Mouse (Mus musculus): ENCODE data around the gene Zbtb8a. TPM values are rescaled to one million over a fixed set of nuclear protein-coding genes. Genes with fewer than 3 reads are reported as not detected.
"Not testable (repeated sequence)": the region's sequence is repeated elsewhere in the genome, so short reads cannot be mapped to it uniquely, and the experiment has no call there.

Zbtb8a gene
- polyA plus RNA-seq, 1 experiment from 2014 or later, result 14.6 TPM

DNA sequence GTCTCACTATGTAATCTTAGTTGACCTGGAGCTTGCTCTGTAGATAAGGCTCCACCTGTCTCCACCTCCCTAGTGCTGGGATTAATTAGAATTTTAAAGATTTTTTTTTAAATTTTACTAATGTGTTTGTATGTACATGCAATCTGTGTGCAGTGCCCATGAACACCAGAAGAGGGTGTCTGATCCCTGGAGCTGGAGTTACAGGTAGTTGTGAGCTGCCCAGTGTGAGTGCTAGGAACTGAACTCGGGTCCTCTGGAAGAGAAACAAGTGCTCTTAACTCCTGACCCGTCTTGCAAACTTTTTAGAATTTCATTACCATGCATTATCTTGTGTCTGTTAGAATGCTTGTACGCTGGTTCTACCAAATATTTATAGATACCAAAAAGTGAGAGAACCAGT is 6.5 kb downstream of the Zbtb8a start:
- Histone ChIP-seq H3K27ac (no peak overlapping the region), H3K27me3 (ENCODE audit: control insufficient read depth, insufficient read depth, low read length) (no peaks in the 10 kb centered on the region), H3K4me1 (replicated peaks; ENCODE audit: control insufficient read depth, insufficient read depth, low read length) (peaks cover 2% of the 10 kb centered on the region; the same call in 1 of the 2 replicates), H3K36me3 (replicated peaks; ENCODE audit: control insufficient read depth, insufficient read depth) (peaks cover 16% of the 10 kb centered on the region), H3K9ac (no peak overlapping the region), H3K9me3 (ENCODE audit: control insufficient read depth, low read length) (no peaks in the 10 kb centered on the region), H3K4me2 (replicated peaks) (no peak overlapping the region), H3K4me3 (replicated peaks; ENCODE audit: low read length) (no peak overlapping the region)
- WGBS, result 95% methylated on average over 3 of the region's 3 CpGs
- ATAC-seq (ENCODE audit: low FRiP score) (no peak), DNase-seq (ENCODE audit: low spot score) (no peak)

DNA sequence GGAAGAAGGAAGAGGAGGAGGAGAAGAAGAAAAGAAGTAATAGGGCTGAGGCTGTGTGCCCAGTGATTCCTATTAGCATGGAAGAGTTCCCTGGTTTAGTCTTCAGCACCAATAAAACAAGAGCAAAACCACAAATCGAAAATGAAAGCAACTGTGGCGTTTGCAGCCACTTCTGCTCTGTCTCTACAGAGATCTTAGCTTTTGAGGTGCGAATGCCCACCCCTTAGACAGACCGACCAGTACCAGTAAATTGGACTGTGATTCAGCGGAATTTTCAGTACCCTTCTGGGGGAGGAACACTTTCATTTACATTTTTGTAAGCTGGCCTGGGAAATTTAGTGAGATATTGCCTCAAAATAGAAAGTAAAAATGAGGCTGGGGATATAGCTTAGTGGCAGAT is 12.7 kb downstream of the Zbtb8a start:
- Histone ChIP-seq H3K4me2 (replicated peaks) (no peak overlapping the region), H3K9ac (no peak overlapping the region), H3K4me3 (replicated peaks; ENCODE audit: low read length) (no peak overlapping the region), H3K27me3 (ENCODE audit: control insufficient read depth, insufficient read depth, low read length) (no peaks in the 10 kb centered on the region), H3K27ac (no peak overlapping the region), H3K36me3 (replicated peaks; ENCODE audit: control insufficient read depth, insufficient read depth) (peaks cover 20% of the 10 kb centered on the region), H3K9me3 (ENCODE audit: control insufficient read depth, low read length) (no peaks in the 10 kb centered on the region), H3K4me1 (replicated peaks; ENCODE audit: control insufficient read depth, insufficient read depth, low read length) (no peaks in the 10 kb centered on the region)
- ATAC-seq (ENCODE audit: low FRiP score), result no peak
- 94% methylated on average over 5 of the region's 5 CpGs for WGBS
- no peak for DNase-seq (ENCODE audit: low spot score)

DNA sequence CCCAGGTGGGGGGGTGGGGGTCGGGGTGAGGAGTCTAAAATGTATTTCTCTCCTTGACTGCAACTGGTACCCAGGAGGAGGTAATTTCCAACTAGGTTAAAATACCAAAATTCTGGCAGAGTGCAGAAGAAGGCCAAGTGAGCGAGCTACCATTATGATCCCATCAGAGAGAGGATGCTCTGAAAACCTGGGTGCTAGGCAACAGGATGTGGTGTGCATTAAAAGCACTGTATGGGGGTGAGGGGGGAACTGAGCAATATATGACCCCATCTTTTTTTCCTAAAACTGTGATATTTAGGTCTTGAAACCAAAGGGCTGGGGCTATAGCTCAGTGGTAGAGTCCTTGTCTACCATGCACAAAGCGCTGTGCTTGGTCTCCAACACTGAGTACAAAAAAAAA is 13.5 kb downstream of the Zbtb8a start:
- Histone ChIP-seq H3K36me3 (replicated peaks; ENCODE audit: control insufficient read depth, insufficient read depth) (peaks cover 28% of the 10 kb centered on the region), H3K9ac (no peak overlapping the region), H3K27me3 (ENCODE audit: control insufficient read depth, insufficient read depth, low read length) (no peaks in the 10 kb centered on the region), H3K4me1 (replicated peaks; ENCODE audit: control insufficient read depth, insufficient read depth, low read length) (no peaks in the 10 kb centered on the region), H3K4me3 (replicated peaks; ENCODE audit: low read length) (no peak overlapping the region), H3K4me2 (replicated peaks) (no peak overlapping the region), H3K9me3 (ENCODE audit: control insufficient read depth, low read length) (no peaks in the 10 kb centered on the region), H3K27ac (no peak overlapping the region)
- WGBS, result 86% methylated on average over 3 of the region's 3 CpGs
- no peak for ATAC-seq (ENCODE audit: low FRiP score)
- DNase-seq (ENCODE audit: low spot score), result no peak

DNA sequence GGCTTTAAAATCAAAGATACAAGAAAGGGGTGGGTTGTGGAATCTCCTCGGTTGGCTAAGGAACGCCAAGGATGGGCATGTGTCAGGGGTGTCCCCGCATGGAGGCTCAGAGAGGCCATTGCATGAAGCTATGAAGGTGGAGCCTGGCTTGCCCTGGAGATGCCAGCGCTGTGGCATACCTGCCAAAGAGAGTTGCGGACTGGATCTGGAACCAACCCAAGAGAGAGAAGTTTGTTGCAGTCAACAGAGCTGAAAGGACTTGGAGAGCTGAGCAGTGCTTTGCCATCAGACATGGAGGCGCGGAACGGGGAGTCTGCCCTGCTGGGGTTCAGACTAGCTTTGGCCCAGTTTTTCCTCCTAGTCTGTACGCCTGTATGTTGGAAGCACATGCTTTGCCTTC is 14.5 kb downstream of the Zbtb8a start:
- Histone ChIP-seq H3K4me1 (replicated peaks; ENCODE audit: control insufficient read depth, insufficient read depth, low read length) (no peaks in the 10 kb centered on the region), H3K9ac (no peak overlapping the region), H3K36me3 (replicated peaks; ENCODE audit: control insufficient read depth, insufficient read depth) (peaks cover 29% of the 10 kb centered on the region), H3K4me3 (replicated peaks; ENCODE audit: low read length) (no peak overlapping the region), H3K27me3 (ENCODE audit: control insufficient read depth, insufficient read depth, low read length) (no peaks in the 10 kb centered on the region), H3K27ac (no peak overlapping the region), H3K9me3 (ENCODE audit: control insufficient read depth, low read length) (no peaks in the 10 kb centered on the region), H3K4me2 (replicated peaks) (no peak overlapping the region)
- DNase-seq (ENCODE audit: low spot score), result no peak
- 91% methylated on average over 9 of the region's 9 CpGs for WGBS
- ATAC-seq (ENCODE audit: low FRiP score), result no peak

DNA sequence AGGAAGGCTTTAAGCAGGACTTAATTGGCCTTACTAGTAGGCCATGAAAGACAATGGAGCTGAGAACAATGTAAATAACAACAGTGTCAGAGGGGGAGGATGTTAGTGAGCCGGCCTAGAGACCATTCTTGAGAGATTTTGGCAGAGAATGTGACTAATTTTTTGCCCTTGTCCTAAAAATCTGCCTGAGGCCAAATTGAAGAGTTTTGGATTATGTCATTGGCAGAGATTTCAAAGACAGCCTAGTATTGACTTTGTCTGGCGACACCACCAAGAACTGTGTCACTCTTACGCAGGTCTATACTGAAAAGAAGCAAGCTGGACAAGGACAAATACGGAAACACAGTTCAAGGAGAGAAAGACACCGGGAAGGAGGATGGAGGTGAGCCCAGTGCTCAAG is 15.1 kb downstream of the Zbtb8a start:
- Histone ChIP-seq H3K27me3 (ENCODE audit: control insufficient read depth, insufficient read depth, low read length) (no peaks in the 10 kb centered on the region), H3K4me3 (replicated peaks; ENCODE audit: low read length) (no peak overlapping the region), H3K9ac (no peak overlapping the region), H3K9me3 (ENCODE audit: control insufficient read depth, low read length) (no peaks in the 10 kb centered on the region), H3K4me2 (replicated peaks) (no peak overlapping the region), H3K36me3 (replicated peaks; ENCODE audit: control insufficient read depth, insufficient read depth) (peaks cover 32% of the 10 kb centered on the region), H3K27ac (no peak overlapping the region), H3K4me1 (replicated peaks; ENCODE audit: control insufficient read depth, insufficient read depth, low read length) (no peaks in the 10 kb centered on the region)
- no peak for DNase-seq (ENCODE audit: low spot score)
- WGBS, result 83% methylated on average over 5 of the region's 5 CpGs
- ATAC-seq (ENCODE audit: low FRiP score), result no peak

DNA sequence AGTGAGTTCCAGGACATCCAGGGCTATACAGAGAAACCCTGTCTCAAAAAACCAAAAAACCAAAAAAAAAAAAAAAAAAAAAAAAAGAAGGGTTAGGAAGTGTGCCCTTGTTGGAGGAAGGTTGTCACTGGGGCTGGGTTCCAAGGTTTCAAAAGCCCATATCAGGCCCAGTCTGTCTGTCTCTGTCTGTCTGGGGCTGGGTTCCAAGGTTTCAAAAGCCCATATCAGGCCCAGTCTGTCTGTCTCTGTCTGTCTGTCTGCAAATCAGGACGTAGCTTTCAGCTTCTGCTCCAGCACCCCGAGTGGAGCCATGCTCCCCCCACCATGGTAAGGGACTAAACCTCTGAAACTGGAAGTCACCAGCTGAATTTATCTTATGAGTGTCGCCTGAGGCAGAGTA is 15.7 kb downstream of the Zbtb8a start:
- H3K36me3 ChIP-seq (replicated peaks; ENCODE audit: control insufficient read depth, insufficient read depth), result peaks cover 37% of the 10 kb centered on the region
- H3K9ac ChIP-seq; DNase-seq (ENCODE audit: low spot score); H3K4me1 ChIP-seq (replicated peaks; ENCODE audit: control insufficient read depth, insufficient read depth, low read length); H3K27me3 ChIP-seq (ENCODE audit: control insufficient read depth, insufficient read depth, low read length); H3K4me3 ChIP-seq (replicated peaks; ENCODE audit: low read length); ATAC-seq (ENCODE audit: low FRiP score); H3K4me2 ChIP-seq (replicated peaks); H3K27ac ChIP-seq; H3K9me3 ChIP-seq (ENCODE audit: control insufficient read depth, low read length): not testable (repeated sequence)
- 93% methylated on average over 3 of the region's 3 CpGs for whole genome bisulfite sequencing

DNA sequence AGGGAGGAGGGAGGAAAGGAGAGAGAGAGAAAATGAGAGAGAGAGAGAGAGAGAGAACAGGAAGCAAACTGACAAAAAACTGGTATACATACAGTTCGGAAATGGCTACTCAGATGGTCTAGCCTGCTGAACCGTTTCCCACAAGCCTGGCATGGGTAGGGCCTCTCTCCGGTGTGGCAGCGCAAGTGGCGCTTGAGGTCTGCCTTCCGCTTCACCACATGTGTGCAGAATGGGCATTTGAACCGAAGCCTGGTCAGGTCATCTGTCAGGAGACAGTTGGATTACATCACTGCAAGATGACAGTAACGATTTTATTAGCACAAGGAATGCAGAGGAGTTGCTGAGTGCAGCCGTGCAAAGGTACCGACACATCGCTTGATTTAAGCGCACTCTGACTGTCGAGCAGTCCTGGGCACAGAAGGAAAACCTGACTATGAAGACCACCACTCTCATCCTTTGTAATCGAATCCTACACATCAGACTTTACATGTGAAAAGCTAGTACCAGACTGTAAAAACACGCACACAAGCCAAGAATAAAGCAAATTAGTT is 20.2 kb downstream of the Zbtb8a start:
- Histone ChIP-seq H3K36me3 (replicated peaks; ENCODE audit: control insufficient read depth, insufficient read depth) (peaks cover 71% of the 10 kb centered on the region), H3K9me3 (ENCODE audit: control insufficient read depth, low read length) (no peaks in the 10 kb centered on the region), H3K27ac (no peak overlapping the region), H3K4me3 (replicated peaks; ENCODE audit: low read length) (no peak overlapping the region), H3K4me2 (replicated peaks) (no peak overlapping the region), H3K4me1 (replicated peaks; ENCODE audit: control insufficient read depth, insufficient read depth, low read length) (no peaks in the 10 kb centered on the region), H3K27me3 (ENCODE audit: control insufficient read depth, insufficient read depth, low read length) (no peaks in the 10 kb centered on the region), H3K9ac (no peak overlapping the region)
- ATAC-seq (ENCODE audit: low FRiP score) (no peak), DNase-seq (ENCODE audit: low spot score) (no peak)
- WGBS, result 90% methylated on average over 15 of the region's 15 CpGs

DNA sequence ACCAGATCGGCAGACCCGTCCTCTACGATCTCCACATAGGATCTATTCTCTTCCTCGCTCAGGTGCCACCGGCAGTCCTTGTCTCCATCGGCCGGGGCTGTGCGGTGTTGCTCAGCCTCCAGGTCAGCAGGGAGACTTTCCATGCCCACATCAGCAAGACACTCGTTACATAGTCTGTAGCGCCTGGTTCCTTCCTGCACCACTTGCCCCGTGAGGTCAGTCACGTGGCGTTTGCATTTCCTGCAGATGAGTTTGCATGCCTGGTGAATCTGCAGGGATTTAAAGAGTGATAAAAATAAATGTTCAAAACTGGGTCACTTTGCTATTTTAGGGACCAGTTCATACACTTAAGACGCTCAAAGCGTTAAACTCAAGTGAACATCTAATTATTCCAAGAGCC is 23.7 kb downstream of the Zbtb8a start:
- Histone ChIP-seq H3K27me3 (ENCODE audit: control insufficient read depth, insufficient read depth, low read length) (no peaks in the 10 kb centered on the region), H3K4me1 (replicated peaks; ENCODE audit: control insufficient read depth, insufficient read depth, low read length) (no peaks in the 10 kb centered on the region), H3K4me2 (replicated peaks) (no peak overlapping the region), H3K9ac (no peak overlapping the region), H3K9me3 (ENCODE audit: control insufficient read depth, low read length) (no peaks in the 10 kb centered on the region), H3K27ac (no peak overlapping the region), H3K36me3 (replicated peaks; ENCODE audit: control insufficient read depth, insufficient read depth) (peaks cover 66% of the 10 kb centered on the region), H3K4me3 (replicated peaks; ENCODE audit: low read length) (no peak overlapping the region)
- WGBS, result 91% methylated on average over 15 of the region's 15 CpGs
- DNase-seq (ENCODE audit: low spot score) (no peak), ATAC-seq (ENCODE audit: low FRiP score) (no peak)

DNA sequence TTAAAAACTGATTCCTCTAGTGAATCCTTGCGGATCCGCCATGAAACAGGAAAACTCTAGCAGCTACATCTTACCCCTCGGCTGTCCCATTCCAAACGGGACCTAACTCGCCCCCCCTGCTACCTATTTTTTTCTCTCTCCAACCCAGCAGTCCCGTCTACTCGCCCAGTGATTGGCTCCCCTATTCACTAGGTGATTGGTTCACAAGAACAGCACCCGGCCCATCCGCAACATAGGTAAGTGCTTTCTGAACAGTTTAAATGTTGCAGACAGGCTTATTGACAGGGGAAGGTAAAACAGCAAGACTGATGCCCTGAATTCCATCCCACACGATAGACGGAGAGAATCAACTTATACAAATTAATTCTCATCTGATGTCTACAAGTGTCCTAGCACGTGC is 24.7 kb downstream of the Zbtb8a start:
- Histone ChIP-seq H3K36me3 (replicated peaks; ENCODE audit: control insufficient read depth, insufficient read depth) (peaks cover 57% of the 10 kb centered on the region), H3K4me2 (replicated peaks) (no peak overlapping the region), H3K27me3 (ENCODE audit: control insufficient read depth, insufficient read depth, low read length) (no peaks in the 10 kb centered on the region), H3K4me3 (replicated peaks; ENCODE audit: low read length) (no peak overlapping the region), H3K27ac (no peak overlapping the region), H3K4me1 (replicated peaks; ENCODE audit: control insufficient read depth, insufficient read depth, low read length) (no peaks in the 10 kb centered on the region), H3K9ac (no peak overlapping the region), H3K9me3 (ENCODE audit: control insufficient read depth, low read length) (no peaks in the 10 kb centered on the region)
- no peak for ATAC-seq (ENCODE audit: low FRiP score)
- DNase-seq (ENCODE audit: low spot score), result no peak
- WGBS, result 92% methylated on average over 12 of the region's 12 CpGs

DNA sequence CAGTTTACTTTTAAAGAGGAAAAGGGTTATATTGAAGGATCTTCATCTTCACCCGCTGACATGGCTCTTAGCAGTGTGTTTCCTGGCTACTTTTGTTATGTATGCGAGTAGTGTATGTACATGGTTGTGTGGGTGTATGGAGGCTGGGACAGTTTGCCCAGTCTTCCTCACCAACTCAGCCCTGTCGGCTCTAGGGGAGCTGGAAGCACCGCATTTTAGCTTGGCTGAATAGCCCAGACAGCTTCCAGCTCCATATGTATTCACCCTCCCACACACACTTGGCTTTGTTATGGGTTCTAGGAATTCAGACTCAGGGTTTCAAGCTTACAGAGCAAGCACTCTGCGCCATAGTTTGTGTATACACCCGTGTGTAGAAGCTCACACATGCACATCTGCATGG is 26.8 kb downstream of the Zbtb8a start:
- WGBS, result 79% methylated on average over 6 of the region's 6 CpGs
- H3K27me3 ChIP-seq (ENCODE audit: control insufficient read depth, insufficient read depth, low read length), result no peaks in the 10 kb centered on the region
- DNase-seq (ENCODE audit: low spot score), result no peak
- no peak overlapping the region for H3K27ac ChIP-seq
- no peak overlapping the region for H3K9ac ChIP-seq
- no peak overlapping the region for H3K4me3 ChIP-seq (replicated peaks; ENCODE audit: low read length)
- no peaks in the 10 kb centered on the region for H3K9me3 ChIP-seq (ENCODE audit: control insufficient read depth, low read length)
- peaks cover 47% of the 10 kb centered on the region for H3K36me3 ChIP-seq (replicated peaks; ENCODE audit: control insufficient read depth, insufficient read depth)
- no peak overlapping the region for H3K4me2 ChIP-seq (replicated peaks)
- no peak for ATAC-seq (ENCODE audit: low FRiP score)
- no peaks in the 10 kb centered on the region for H3K4me1 ChIP-seq (replicated peaks; ENCODE audit: control insufficient read depth, insufficient read depth, low read length)

Measured in hindbrain, embryonic 14.5 days (tissue).